Mouse (Mus musculus) liver, embryonic 13.5 days (tissue): ENCODE results near the gene Ttc23. TPM values are rescaled to one million over a fixed set of nuclear protein-coding genes. Genes with fewer than 3 reads are reported as not detected.

ENCODE experiments used
- ATAC-seq: fragments of 200-750 bp; cut with Nextera tagmentation; 2 replicates; pipeline ENCODE4 v1.8.0; 2017; ENCODE audit warnings: low read depth, mild to moderate bottlenecking, moderate number of reproducible peaks, moderate library complexity
- DNase-seq: peaks from one replicate; pipeline ENCODE4 v3.0.0; 2022
- H3K27ac ChIP-seq: fragments of 300-500 bp; sonication (generic); 2 replicates; pipeline ENCODE4 v1.5.1; 2015; ENCODE audit warnings: moderate library complexity, mild to moderate bottlenecking, inconsistent platforms
- H3K27me3 ChIP-seq: fragments of 300-500 bp; sonication (generic); 2 replicates; pipeline ENCODE4 v1.6.1; 2015; ENCODE audit warnings: mild to moderate bottlenecking, inconsistent platforms
- H3K36me3 ChIP-seq: fragments of 300-500 bp; sonication (generic); 2 replicates; pipeline ENCODE4 v1.6.1; 2015; ENCODE audit warnings: mild to moderate bottlenecking, inconsistent platforms
- H3K4me1 ChIP-seq: fragments of 300-500 bp; sonication (generic); replicated peaks from 2 replicates; pipeline ENCODE4 v1.6.1; 2015; ENCODE audit warnings: inconsistent platforms
- H3K4me2 ChIP-seq: fragments of 300-500 bp; sonication (generic); 2 replicates; pipeline ENCODE4 v1.6.1; 2015; ENCODE audit warnings: inconsistent platforms, mild to moderate bottlenecking, moderate library complexity
- H3K4me3 ChIP-seq: fragments of 300-500 bp; sonication (generic); replicated peaks from 2 replicates; pipeline ENCODE4 v1.5.1; 2015; ENCODE audit warnings: mild to moderate bottlenecking, inconsistent platforms
- H3K9ac ChIP-seq: fragments of 300-500 bp; sonication (generic); 2 replicates; pipeline ENCODE4 v1.6.1; 2015; ENCODE audit warnings: mild to moderate bottlenecking, inconsistent platforms
- H3K9me3 ChIP-seq: fragments of 300-500 bp; sonication (generic); replicated peaks from 2 replicates; pipeline ENCODE4 v1.6.1; 2016; ENCODE audit warnings: inconsistent platforms
- WGBS: fragments of 180-500 bp; shearing (Covaris S2); methylation state at CpG from one replicate; pipeline ENCODE4 v1.1.7; 2015; ENCODE audit not compliant: insufficient replicate concordance; 5-methylcytosine and 5-hydroxymethylcytosine counted together
- polyA plus RNA-seq: library from polyadenylated mRNA; unstranded; fragments of >200 nt; fragmentation: Nextera tagmentation; extraction: Ambion mirVana; gene quantifications from 2 replicates; pipeline ENCODE4 v1.2.1, GENCODE M21; 2015

Gene Ttc23
- polyA plus RNA-seq, 1 experiment from 2014 or later = 4.9 TPM

DNA sequence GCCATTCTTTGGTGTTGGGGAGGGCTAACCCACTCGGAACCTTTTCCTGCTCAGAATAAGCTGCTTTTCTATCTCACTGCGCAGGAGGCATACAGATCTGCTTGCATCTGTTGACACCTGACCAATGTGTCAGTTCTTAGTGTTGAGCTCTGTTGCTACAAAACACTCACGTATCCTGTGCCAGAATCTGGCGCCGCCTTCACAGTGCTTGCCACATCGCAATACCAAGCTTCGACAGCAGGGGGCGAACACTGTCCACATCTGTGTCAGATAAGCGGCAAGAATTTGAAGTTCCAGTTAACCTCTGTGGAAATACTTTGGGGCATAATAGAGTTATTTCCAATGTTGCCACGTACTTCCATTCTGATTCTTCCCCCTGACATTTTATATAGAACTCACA is 25.4 kb downstream of the Ttc23 start:
- no peak overlapping the region for H3K4me3 ChIP-seq
- H3K27me3 ChIP-seq = no peaks in the 10 kb centered on the region
- H3K4me1 ChIP-seq = no peaks in the 10 kb centered on the region
- ATAC-seq = no peak
- H3K36me3 ChIP-seq = peaks cover 9% of the 10 kb centered on the region; the same call in 1 of the 2 replicates
- no peak overlapping the region for H3K4me2 ChIP-seq
- no peak overlapping the region for H3K9ac ChIP-seq
- no peak overlapping the region for H3K27ac ChIP-seq
- DNase-seq = peak; percentile 55
- 11% methylated on average over 10 of the region's 10 CpGs for WGBS
- H3K9me3 ChIP-seq = no peaks in the 10 kb centered on the region

DNA sequence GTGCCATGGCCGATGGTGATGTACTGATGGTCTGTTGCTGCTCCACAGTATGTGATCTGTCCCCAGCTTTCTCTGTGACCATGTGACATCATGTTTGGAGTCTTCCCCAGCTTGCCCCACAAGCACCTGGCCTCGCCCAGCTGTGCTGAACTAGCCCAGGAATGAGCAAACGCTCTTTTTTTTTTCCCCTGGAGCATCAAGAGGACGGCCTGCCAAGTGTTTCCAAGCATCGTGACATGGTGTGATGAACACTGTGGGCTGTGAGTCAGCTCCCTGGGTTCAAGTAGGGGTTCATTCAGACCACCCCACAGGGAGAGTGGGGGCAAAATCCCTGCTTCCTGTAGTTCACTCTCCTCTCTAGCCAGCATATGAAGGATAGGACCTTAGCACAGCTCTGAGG is 26.4 kb downstream of the Ttc23 start:
- 66% methylated on average over 5 of the region's 5 CpGs for WGBS
- no peak for ATAC-seq
- no peak overlapping the region for H3K27ac ChIP-seq
- no peak overlapping the region for H3K4me2 ChIP-seq
- H3K4me3 ChIP-seq = no peak overlapping the region
- no peaks in the 10 kb centered on the region for H3K4me1 ChIP-seq
- H3K36me3 ChIP-seq = peaks cover 9% of the 10 kb centered on the region; the same call in 1 of the 2 replicates
- no peak for DNase-seq
- H3K9me3 ChIP-seq = no peaks in the 10 kb centered on the region
- H3K9ac ChIP-seq = no peak overlapping the region
- H3K27me3 ChIP-seq = no peaks in the 10 kb centered on the region

DNA sequence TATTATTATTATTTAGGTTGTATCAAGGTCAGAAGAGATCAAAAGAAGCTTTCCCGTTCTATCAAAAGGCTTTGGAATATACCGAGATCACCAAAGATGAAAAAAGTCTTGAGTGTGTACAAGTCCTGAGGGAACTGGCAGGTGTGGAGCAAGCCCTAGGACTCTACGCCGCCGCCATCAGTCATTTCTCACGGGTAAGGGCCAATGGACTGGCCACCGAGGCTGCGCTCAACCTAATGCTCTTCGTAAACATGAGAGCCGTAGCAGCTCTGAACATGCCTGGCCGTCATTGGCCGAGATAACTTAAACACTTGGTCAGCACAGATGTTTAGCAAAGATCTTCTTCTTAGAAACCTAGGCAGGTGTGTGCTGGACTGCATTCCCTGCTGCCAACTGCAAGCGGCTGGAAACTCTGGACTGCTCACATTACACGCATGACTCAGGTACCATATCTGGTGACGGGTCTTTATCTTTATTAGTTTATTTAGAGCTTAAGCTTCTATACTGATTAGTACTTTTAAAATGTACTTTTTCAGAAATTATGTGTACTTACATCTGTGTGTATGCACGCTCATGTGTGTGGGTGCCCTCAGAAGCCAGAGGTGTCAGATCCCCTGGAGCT is 31.8 kb downstream of the Ttc23 start:
- H3K4me3 ChIP-seq = no peak overlapping the region
- H3K36me3 ChIP-seq = 0 out of 2 replicates have a peak, but pooled peaks cover 3% of the 10 kb centered on the region
- no peaks in the 10 kb centered on the region for H3K9me3 ChIP-seq
- no peak for ATAC-seq
- H3K9ac ChIP-seq = no peak overlapping the region
- DNase-seq = no peak
- WGBS = 83% methylated on average over 16 of the region's 16 CpGs
- H3K4me1 ChIP-seq = no peaks in the 10 kb centered on the region
- H3K4me2 ChIP-seq = no peak overlapping the region
- no peak overlapping the region for H3K27ac ChIP-seq
- H3K27me3 ChIP-seq = no peaks in the 10 kb centered on the region

DNA sequence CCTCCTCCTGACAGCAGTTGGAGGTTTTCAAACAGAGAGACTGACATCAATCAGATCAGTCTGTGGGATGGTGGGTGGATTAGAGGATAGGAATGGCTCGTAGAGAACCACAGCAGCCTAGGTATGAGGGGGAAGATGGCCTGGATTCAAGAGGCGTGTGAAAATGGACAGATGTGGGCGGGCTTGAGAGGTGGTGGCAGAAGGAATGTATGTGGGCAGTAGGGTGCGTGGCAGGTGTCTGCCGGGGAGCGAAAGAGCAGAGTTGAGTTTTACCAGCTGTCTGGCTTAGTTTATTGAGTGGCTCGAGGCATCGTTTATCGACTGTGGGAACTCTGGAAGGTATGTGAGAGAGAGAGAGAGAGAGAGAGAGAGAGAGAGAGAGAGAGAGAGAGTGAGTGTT is 33.9 kb downstream of the Ttc23 start:
- Histone ChIP-seq H3K4me1 (no peaks in the 10 kb centered on the region), H3K27me3 (no peaks in the 10 kb centered on the region), H3K9me3 (no peaks in the 10 kb centered on the region), H3K4me2 (no peak overlapping the region), H3K27ac (no peak overlapping the region), H3K4me3 (no peak overlapping the region), H3K9ac (no peak overlapping the region), H3K36me3 (peaks cover 7% of the 10 kb centered on the region)
- ATAC-seq (no peak), DNase-seq (no peak)
- 73% methylated on average over 9 of the region's 9 CpGs for WGBS

DNA sequence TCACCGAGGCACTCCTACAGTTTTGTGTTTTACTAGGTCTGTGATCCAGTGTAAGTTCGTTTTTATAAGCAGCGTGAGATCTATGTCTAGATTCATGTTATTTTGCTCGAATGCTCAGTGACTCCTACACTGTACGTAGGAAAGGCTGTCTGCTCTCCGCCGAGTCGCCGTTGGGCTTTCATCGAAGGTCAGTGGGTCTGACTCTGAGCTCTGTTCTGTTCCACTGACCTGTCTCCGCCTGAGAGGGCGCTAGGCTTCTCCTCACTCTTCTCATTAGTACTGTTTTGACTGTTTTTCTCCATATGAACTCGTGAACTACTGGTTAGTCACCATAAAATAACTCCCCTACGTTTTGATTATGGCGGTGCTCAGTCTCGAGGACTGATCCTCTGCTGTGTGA is 35.8 kb downstream of the Ttc23 start:
- no peak overlapping the region for H3K4me3 ChIP-seq

DNA sequence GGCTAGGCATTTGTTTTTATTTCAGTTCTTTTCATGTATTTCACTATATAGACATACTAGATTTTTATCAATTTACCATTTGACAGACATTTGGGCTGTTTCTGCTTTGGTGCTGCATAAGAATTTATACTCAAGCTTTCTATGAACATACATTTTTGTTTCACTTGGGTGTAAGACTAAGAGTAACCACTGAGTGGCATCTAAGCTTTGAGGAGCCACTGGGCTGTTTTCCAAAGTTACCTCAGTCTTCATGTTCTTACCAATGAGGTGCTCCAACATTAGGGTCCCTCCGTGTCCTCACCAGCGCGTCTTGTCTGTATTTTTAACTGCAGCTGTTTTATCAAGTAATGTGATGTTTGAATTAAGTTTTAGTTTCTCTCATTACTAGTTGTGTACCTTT is 39.3 kb downstream of the Ttc23 start:
- ATAC-seq (no peak), DNase-seq (no peak)
- Histone ChIP-seq H3K9me3 (no peaks in the 10 kb centered on the region), H3K27ac (no peak overlapping the region), H3K27me3 (no peaks in the 10 kb centered on the region), H3K9ac (no peak overlapping the region), H3K36me3 (peaks cover 4% of the 10 kb centered on the region), H3K4me2 (no peak overlapping the region), H3K4me1 (no peaks in the 10 kb centered on the region), H3K4me3 (no peak overlapping the region)
- 89% methylated on average over 3 of the region's 3 CpGs for whole genome bisulfite sequencing

More for the DNA sequence above, 35.8 kb downstream of the Ttc23 start:
- Histone ChIP-seq H3K27ac (no peak overlapping the region), H3K9ac (no peak overlapping the region), H3K9me3 (no peaks in the 10 kb centered on the region), H3K27me3 (no peaks in the 10 kb centered on the region), H3K36me3 (peaks cover 7% of the 10 kb centered on the region), H3K4me2 (no peak overlapping the region), H3K4me1 (no peaks in the 10 kb centered on the region)
- DNase-seq (no peak), ATAC-seq (no peak)
- WGBS = 73% methylated on average over 16 of the region's 16 CpGs

DNA sequence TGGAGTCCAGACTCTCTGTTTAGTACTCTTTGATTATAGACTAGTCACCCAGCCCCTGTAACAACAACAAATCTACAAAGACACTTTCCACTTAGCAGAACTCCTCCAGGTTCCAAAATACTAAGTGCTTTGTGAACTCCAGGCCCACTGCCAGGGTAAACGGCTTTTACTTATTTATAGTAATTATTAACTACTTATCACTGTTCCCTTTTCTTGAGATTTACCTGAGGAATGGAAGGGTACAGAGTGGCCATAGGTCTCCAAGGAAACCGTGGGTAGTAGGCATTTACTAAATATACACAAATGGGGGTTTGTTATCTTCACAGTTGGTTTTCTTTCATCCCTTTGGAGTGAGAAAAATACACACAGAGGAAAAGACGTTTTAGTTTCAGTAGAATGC is 41.1 kb downstream of the Ttc23 start:
- WGBS = 39% methylated on average over 3 of the region's 3 CpGs
- H3K9me3 ChIP-seq = no peaks in the 10 kb centered on the region
- DNase-seq = no peak
- no peak for ATAC-seq
- H3K27me3 ChIP-seq = no peaks in the 10 kb centered on the region
- no peaks in the 10 kb centered on the region for H3K4me1 ChIP-seq
- H3K4me2 ChIP-seq = no peak overlapping the region
- H3K27ac ChIP-seq = no peak overlapping the region
- peaks cover 4% of the 10 kb centered on the region for H3K36me3 ChIP-seq
- no peak overlapping the region for H3K4me3 ChIP-seq
- H3K9ac ChIP-seq = no peak overlapping the region

DNA sequence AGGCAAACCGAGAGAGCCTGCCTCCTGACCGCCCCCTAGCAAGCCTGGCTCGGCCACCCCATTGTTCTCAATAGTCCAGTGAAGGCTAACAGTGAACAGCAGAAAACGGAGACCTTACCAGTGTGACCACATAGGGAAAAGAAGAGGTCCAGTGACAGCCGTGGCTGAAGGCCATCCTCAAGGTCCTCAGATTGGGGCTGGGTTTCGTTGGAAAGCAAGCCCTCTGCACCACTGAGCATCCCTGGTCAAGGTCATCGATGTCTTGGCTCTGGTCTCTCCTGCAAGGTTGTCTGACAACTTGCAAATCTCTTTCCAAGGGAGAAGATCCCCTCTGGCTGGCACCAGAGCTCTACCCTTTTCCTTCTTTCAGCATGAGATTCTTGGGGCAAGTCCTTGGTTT is 42.6 kb downstream of the Ttc23 start:
- WGBS = 56% methylated on average over 7 of the region's 7 CpGs
- DNase-seq = no peak
- Histone ChIP-seq H3K4me2 (no peak overlapping the region), H3K27me3 (no peaks in the 10 kb centered on the region), H3K36me3 (peaks cover 4% of the 10 kb centered on the region), H3K9me3 (no peaks in the 10 kb centered on the region), H3K27ac (no peak overlapping the region), H3K4me3 (no peak overlapping the region), H3K9ac (no peak overlapping the region), H3K4me1 (no peaks in the 10 kb centered on the region)
- no peak for ATAC-seq

DNA sequence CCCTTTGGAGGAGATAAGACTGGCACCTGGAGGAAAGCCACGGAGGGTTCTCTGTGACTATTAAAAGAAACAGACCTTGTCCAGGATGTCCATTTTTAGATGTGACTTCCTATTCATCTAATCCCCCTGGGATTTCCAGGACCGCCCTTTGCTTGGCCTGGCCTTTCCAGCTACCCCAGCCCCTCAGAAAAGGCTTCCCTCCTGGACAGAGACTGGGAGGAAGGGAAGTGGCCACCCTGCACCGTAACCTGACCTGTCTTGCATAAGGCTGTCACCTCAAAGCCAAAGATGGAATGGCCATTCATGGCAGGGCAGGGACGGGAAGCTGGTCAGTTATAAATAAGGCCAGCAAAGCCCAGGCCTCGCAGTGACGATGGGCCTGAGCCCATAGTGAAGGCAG is 43.8 kb downstream of the Ttc23 start:
- H3K27me3 ChIP-seq = no peaks in the 10 kb centered on the region
- no peaks in the 10 kb centered on the region for H3K36me3 ChIP-seq
- no peak for ATAC-seq
- no peak for DNase-seq
- H3K4me2 ChIP-seq = no peak overlapping the region
- no peak overlapping the region for H3K4me3 ChIP-seq
- H3K9me3 ChIP-seq = no peaks in the 10 kb centered on the region
- H3K4me1 ChIP-seq = no peaks in the 10 kb centered on the region
- no peak overlapping the region for H3K27ac ChIP-seq
- no peak overlapping the region for H3K9ac ChIP-seq
- 65% methylated on average over 6 of the region's 6 CpGs for WGBS

DNA sequence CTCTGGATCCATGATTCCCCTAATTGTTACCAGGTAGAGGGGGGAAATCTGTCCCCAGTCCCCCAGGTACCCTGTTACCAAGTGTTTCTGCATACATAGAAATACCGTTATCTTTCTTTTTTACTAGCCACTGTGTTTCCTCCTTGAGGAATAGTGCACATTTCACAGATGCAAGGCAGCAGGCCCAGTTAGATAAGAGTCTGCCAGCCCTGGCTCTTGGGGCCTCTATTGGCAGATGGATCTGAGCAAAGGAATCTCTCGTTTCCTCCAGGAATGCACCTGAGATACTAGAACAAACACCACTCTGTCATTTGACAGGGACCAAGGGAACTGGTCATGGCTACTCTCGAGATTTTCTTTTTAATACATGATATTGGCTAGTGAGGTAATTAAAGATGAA is 44.9 kb downstream of the Ttc23 start:
- H3K9ac ChIP-seq = no peak overlapping the region
- no peak overlapping the region for H3K27ac ChIP-seq
- no peaks in the 10 kb centered on the region for H3K9me3 ChIP-seq
- 31% methylated on average over 3 of the region's 3 CpGs for WGBS
- no peak for ATAC-seq
- no peaks in the 10 kb centered on the region for H3K36me3 ChIP-seq
- H3K4me1 ChIP-seq = no peaks in the 10 kb centered on the region
- no peak overlapping the region for H3K4me2 ChIP-seq
- H3K27me3 ChIP-seq = no peaks in the 10 kb centered on the region
- no peak for DNase-seq
- no peak overlapping the region for H3K4me3 ChIP-seq

DNA sequence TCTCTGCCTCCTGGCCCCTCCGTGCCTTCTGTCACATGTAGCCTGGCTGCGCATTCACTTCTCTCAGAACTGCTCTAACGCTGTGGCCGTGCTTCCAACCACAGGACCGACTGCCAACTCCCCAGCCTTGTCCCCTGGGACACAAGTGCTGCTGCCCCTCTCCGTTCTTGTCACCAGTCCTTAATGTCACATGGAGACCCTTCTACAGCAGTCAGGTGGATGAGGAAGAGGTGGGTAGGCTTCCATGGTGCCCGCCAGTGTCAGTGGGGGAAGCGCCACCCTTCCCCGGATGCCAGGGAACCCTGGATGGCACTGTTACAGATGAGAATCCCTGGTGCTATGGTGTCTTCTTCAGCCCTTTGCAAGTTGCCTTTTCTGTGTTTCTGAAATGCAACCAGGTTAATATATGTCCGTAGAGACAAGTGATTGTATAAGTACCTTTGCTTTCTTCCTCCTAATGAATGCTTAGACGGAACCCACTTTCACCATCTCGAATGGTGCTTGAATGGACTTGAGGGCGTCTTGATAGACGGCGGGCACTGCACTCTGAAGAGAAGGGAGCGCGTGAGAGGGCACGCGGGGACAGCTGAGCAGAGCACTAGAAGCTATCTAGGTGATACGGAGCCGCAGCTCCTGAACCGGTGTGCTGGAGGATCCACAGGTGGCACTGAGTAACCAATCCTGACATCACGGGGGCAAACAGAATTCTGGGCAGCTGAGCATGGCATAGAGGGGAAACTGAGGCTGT is 45.8 kb downstream of the Ttc23 start:
- WGBS = 83% methylated on average over 23 of the region's 23 CpGs
- ATAC-seq (no peak), DNase-seq (no peak)
- Histone ChIP-seq H3K4me2 (no peak overlapping the region), H3K27ac (no peak overlapping the region), H3K27me3 (no peaks in the 10 kb centered on the region), H3K9ac (no peak overlapping the region), H3K9me3 (no peaks in the 10 kb centered on the region), H3K4me3 (no peak overlapping the region), H3K4me1 (no peaks in the 10 kb centered on the region), H3K36me3 (no peaks in the 10 kb centered on the region)

DNA sequence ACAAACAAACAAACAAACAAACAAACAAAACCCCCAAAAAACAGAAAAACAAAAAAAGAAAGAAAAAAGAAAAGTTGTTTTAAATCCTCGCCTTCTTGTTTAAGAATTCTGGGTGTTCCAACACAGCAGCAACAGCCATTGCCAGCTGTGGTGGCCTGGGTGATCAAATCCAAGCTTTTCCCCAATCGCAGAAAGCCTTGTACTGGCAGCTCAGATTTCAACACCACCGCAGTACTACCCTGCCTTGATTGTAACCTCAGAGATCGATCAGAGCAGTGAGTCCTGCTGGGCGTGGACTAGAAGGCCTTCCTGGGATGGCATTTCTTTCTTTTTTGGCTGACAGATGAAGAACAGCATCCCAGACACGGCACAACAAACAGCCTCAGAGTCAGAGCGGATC is 48.7 kb downstream of the Ttc23 start:
- H3K4me1 ChIP-seq = no peaks in the 10 kb centered on the region
- no peak overlapping the region for H3K4me2 ChIP-seq
- DNase-seq (no peak), ATAC-seq (no peak)
- no peaks in the 10 kb centered on the region for H3K9me3 ChIP-seq
- no peaks in the 10 kb centered on the region for H3K36me3 ChIP-seq
- H3K4me3 ChIP-seq = no peak overlapping the region
- WGBS = 58% methylated on average over 7 of the region's 7 CpGs
- H3K27me3 ChIP-seq = no peaks in the 10 kb centered on the region
- no peak overlapping the region for H3K9ac ChIP-seq
- H3K27ac ChIP-seq = no peak overlapping the region
